Mouse (Mus musculus): ENCODE measurements around the gene Plxdc1. TPM values are rescaled to one million over a fixed set of nuclear protein-coding genes. Genes with fewer than 3 reads are reported as not detected.
"Not testable (repeated sequence)": the region's sequence is repeated elsewhere in the genome, so short reads cannot be mapped to it uniquely, and the experiment has no call there.

Gene Plxdc1
- polyA plus RNA-seq, 1 experiment from 2014 or later = 1.3 TPM

DNA sequence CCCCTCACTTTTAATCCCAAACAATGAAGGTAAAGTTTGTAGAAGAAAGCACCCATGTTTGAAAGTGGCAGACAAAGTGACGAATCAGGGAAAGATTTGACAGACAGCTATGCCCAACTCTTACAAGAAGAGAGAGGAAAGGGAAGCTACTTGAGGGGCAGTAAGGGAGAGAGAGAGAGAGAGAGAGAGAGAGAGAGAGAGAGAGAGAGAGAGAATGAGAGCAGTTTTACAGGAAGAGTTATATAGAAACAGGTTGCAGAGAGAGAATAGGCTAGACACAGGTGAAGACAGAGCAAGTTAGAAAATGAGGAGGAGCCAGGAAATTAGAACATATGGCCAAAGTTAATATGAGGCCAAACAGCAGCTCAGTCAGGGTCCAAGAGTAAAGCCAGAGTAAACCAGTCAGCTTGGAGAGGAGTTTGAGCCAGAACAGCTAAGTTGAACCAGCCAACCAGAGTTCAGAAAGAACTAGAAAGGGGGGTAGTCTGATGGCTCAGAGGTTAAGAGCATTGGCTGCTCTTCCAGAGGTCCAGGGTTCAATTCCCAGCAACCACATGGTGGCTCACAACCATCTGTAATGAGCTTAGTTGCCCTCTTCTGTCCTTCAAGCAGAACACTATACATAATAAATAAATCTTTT lies 33.8 kb downstream of the Plxdc1 start:
- Histone ChIP-seq H3K9me3 (no peaks in the 10 kb centered on the region), H3K36me3 (no peaks in the 10 kb centered on the region), H3K27ac (no peak overlapping the region), H3K4me3 (no peak overlapping the region), H3K4me1 (peaks cover 9% of the 10 kb centered on the region), H3K9ac (no peak overlapping the region), H3K27me3 (no peaks in the 10 kb centered on the region), H3K4me2 (no peak overlapping the region)
- WGBS = 81% methylated on average over 1 of the region's 1 CpGs
- no peak for ATAC-seq (ENCODE audit: borderline replicate concordance, extremely low read depth, low FRiP score, low TSS enrichment)

DNA sequence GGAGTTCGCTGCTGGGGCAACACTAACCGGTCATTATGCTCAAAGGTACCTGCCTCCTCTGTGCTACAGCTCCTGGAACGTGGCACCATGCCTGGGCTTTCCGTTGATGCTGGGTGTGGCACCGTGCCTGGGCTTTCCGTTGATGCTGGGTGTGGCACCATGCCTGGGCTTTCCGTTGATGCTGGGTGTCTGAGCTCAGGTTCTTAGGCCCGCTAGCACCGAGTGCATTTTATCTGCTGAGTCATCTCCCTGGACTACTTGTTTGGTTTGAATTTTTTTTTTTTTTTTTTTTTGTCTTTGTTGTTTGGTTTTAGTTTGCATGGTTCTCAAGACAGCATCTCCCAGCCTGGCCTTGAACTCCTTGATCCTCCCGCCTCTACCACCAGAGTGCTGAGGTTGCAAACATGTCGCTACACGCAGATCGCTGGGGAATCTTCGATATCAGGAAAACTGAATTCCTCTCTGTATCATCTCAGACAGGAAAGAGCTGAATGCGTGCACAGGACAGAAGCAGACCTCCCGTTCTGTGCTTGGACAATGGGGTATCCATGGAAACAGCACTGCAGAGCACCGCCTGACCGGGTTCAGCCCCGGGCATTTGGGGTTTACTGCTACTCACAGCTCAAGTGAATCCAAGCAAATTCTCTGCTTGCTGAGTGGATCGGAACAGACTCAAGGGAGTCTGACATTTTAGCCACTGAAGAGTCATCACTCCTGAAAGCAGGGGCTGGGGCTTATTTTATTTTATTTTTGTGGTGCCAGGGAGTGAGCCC lies 36.4 kb downstream of the Plxdc1 start:
- Histone ChIP-seq H3K4me3 (no peak overlapping the region), H3K9me3 (no peaks in the 10 kb centered on the region), H3K27me3 (no peaks in the 10 kb centered on the region), H3K9ac (no peak overlapping the region), H3K27ac (no peak overlapping the region), H3K4me1 (peaks cover 9% of the 10 kb centered on the region), H3K36me3 (no peaks in the 10 kb centered on the region), H3K4me2 (no peak overlapping the region)
- no peak for ATAC-seq (ENCODE audit: borderline replicate concordance, extremely low read depth, low FRiP score, low TSS enrichment)
- 56% methylated on average over 20 of the region's 20 CpGs for WGBS

DNA sequence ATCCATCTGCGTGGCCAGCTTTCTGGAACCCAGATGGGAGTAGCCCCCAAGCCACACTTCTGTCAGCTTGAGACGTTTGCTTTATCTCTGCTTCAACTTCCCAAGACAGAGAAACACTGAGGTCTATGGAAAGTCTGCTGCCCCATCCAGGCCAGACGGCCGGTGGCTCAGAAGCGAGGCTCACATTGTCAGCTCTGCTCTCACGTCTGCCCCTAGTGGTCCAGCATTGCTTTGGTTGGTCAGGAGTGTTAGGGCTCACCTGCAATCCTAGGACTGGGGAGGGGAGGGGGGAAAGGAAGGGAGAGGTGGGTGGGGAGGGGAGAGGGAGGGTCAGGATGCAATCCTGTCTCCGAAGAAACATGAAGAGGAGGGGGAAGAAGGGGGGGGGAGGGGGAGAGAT lies 38.8 kb downstream of the Plxdc1 start:
- 11% methylated on average over 7 of the region's 7 CpGs for WGBS
- no peaks in the 10 kb centered on the region for H3K4me1 ChIP-seq
- H3K9ac ChIP-seq = no peak overlapping the region
- H3K27me3 ChIP-seq = no peaks in the 10 kb centered on the region
- H3K4me2 ChIP-seq = no peak overlapping the region
- no peaks in the 10 kb centered on the region for H3K9me3 ChIP-seq
- no peak for ATAC-seq (ENCODE audit: borderline replicate concordance, extremely low read depth, low FRiP score, low TSS enrichment)
- no peak overlapping the region for H3K27ac ChIP-seq
- H3K36me3 ChIP-seq = no peaks in the 10 kb centered on the region
- H3K4me3 ChIP-seq = no peak overlapping the region

DNA sequence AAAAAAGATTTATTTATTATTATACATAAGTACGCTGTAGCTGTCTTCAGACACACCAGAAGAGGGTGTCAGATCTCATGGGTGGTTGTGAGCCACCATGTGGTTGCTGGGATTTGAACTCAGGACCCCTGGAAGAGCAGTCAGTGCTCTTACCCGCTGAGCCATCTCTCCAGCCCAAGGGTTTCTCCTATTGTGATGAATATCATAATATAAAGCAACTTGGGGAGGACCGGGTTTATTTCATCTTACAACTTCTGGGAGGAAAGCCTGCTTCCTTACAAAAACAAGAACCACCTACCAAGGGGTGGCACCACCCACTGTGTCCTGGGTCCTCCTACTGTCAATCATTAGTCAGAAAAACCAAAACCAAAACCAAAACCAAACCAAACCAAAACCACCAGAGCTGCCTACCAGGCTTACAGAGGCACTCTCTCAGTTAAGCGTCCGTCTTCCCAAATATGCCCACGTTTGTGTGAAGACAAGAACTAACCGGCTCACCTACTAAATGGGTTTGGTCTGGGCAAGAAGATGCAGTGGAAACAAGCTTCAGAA lies 40.4 kb downstream of the Plxdc1 start:
- ATAC-seq (ENCODE audit: borderline replicate concordance, extremely low read depth, low FRiP score, low TSS enrichment); H3K9ac ChIP-seq; H3K4me1 ChIP-seq; H3K36me3 ChIP-seq; H3K9me3 ChIP-seq; H3K4me2 ChIP-seq; H3K4me3 ChIP-seq; H3K27me3 ChIP-seq; H3K27ac ChIP-seq: not testable (repeated sequence)
- WGBS = 88% methylated on average over 7 of the region's 7 CpGs

DNA sequence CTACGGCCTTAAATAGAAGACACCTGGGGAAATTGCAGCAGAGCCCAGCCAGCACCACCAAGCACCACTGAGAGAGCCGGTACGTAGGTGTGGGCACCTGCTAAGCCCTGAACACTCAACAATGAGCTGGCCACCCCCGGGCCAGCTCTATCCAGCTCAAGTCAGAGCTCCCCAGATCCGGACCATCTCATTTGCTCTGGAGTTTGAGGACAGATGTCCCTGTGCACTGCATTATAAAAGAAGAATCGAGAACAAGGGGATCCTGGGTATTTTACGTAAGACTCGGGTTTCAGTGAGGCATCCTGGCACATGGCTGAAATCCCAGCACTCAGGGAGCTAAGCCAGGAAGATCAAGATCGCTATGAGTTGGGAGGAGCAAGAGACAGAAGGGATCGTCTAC lies 41.2 kb downstream of the Plxdc1 start:
- Histone ChIP-seq H3K4me1 (no peaks in the 10 kb centered on the region), H3K9ac (no peak overlapping the region), H3K4me2 (no peak overlapping the region), H3K9me3 (no peaks in the 10 kb centered on the region), H3K27me3 (no peaks in the 10 kb centered on the region), H3K36me3 (no peaks in the 10 kb centered on the region), H3K4me3 (no peak overlapping the region), H3K27ac (no peak overlapping the region)
- ATAC-seq (ENCODE audit: borderline replicate concordance, extremely low read depth, low FRiP score, low TSS enrichment) = no peak
- WGBS = 75% methylated on average over 10 of the region's 10 CpGs

DNA sequence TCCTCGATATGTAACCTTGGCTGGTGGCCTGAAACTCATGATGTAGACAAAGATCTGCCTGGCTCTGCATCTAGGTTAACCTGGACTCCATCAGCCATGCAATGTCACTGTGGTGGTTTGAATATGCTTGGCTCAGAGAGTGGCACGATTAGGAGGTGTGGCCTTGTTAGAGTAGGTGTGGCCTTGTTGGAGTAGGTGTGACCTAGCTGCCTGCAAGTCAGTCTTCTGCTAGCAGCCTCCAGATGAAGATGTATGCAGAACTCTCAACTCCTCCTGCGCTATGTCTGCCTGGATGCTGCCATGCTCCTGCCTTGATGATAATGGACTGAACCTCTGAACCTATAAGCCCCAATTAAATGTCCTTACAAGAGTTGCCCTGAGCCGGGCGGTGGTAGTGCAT lies 43.0 kb downstream of the Plxdc1 start:
- Histone ChIP-seq H3K9me3 (no peaks in the 10 kb centered on the region), H3K4me1 (no peaks in the 10 kb centered on the region), H3K27ac (no peak overlapping the region), H3K36me3 (no peaks in the 10 kb centered on the region), H3K9ac (no peak overlapping the region), H3K4me2 (no peak overlapping the region), H3K27me3 (no peaks in the 10 kb centered on the region), H3K4me3 (no peak overlapping the region)
- no peak for ATAC-seq (ENCODE audit: borderline replicate concordance, extremely low read depth, low FRiP score, low TSS enrichment)
- 74% methylated on average over 5 of the region's 5 CpGs for WGBS

DNA sequence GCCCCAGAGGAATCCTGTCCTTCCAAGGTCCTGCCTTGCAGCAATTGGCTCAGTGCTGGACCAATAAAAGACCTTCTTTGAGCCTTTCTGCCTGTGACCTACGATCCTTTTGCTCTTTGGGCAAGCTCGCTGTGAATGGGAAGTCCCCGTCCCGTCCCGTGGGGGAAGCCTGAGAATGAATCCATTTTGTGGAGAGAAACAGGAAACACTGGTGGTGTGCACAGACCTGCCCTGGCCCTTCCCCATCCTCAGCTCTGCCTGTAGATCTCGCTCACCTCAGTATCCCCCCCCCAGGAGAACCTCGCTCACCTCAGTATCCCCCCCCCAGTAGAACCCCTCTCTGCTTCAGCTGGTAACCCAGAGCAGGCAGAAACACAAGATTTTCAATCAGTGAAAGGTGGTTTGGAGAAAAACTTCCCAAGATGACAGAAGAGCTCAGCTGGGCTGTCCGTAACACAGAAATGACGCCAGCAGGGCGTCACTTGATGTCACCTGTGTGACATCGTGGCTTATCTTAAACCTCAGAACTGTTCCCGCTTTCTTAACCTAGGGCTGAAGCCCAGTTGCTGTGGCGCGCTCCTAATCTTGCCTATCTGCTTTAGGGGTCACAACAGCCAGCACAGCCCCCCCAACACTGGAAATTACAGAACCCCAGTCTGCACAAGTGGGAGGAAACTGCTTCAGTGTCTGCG lies 43.7 kb downstream of the Plxdc1 start:
- no peak overlapping the region for H3K27ac ChIP-seq
- no peak overlapping the region for H3K4me2 ChIP-seq
- no peak overlapping the region for H3K4me3 ChIP-seq
- ATAC-seq (ENCODE audit: borderline replicate concordance, extremely low read depth, low FRiP score, low TSS enrichment) = no peak
- H3K9me3 ChIP-seq = no peaks in the 10 kb centered on the region
- no peaks in the 10 kb centered on the region; the same call in 1 of the 2 replicates for H3K4me1 ChIP-seq
- 71% methylated on average over 15 of the region's 15 CpGs for WGBS
- no peaks in the 10 kb centered on the region for H3K36me3 ChIP-seq
- H3K27me3 ChIP-seq = no peaks in the 10 kb centered on the region
- no peak overlapping the region for H3K9ac ChIP-seq

DNA sequence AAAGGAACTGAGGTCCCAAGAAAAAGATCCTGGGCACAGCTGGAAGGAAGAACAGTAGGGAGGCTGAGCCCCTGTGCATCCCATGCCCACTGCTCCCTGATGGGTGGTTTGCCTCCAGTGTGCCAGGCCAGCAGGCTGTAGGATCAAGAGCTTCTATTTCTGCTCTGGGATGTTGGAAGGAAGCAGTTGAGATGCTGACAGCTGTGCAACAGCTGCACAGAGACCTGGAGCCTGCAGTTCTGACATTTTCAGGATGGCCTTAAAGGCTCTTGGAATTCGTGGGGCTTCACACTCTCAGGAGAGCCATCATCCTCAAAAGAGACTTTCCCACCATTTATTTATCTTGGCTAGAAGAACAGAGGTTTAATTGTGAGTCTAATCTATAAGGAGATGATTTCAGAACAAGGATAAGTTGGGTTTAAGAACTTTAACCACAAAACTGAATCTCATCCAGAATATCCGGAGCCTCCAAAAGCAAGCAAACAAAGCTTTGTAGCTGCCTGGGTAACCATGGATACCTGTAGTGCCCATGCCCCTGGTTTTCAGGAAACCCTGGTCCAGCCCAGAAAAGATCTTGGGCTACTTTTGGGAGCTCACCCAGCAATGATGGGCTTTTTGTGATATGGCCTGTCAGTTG lies 48.7 kb downstream of the Plxdc1 start:
- ATAC-seq (ENCODE audit: borderline replicate concordance, extremely low read depth, low FRiP score, low TSS enrichment) = no peak
- Histone ChIP-seq H3K27me3 (no peaks in the 10 kb centered on the region), H3K4me2 (no peak overlapping the region), H3K9ac (no peak overlapping the region), H3K27ac (no peak overlapping the region), H3K9me3 (no peaks in the 10 kb centered on the region), H3K4me1 (no peaks in the 10 kb centered on the region; the same call in 1 of the 2 replicates), H3K36me3 (no peaks in the 10 kb centered on the region), H3K4me3 (no peak overlapping the region)
- WGBS = 31% methylated on average over 2 of the region's 2 CpGs

DNA sequence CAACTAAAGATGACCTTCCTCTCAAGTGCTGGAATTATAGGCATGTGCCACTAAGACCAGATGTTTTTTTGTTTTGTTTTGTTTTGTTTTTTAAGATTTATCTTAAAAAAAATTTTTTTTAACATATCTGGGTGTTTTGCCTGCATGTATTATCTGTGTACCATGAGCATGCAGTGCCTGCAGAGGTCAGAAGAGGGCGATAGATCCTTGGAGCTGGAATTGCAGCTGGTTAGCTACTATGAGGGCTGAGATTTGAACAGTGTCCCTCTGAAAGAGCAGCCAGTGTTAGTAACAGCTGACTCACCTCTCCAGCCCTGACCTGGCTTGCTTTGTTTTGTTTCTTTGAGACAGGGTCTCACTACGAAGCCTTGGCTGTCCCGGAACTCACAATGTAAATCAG lies 49.5 kb downstream of the Plxdc1 start:
- Histone ChIP-seq H3K4me2 (no peak overlapping the region), H3K9ac (no peak overlapping the region), H3K4me1 (no peaks in the 10 kb centered on the region; the same call in 1 of the 2 replicates), H3K27ac (no peak overlapping the region), H3K9me3 (no peaks in the 10 kb centered on the region), H3K4me3 (no peak overlapping the region), H3K36me3 (no peaks in the 10 kb centered on the region), H3K27me3 (no peaks in the 10 kb centered on the region)
- no peak for ATAC-seq (ENCODE audit: borderline replicate concordance, extremely low read depth, low FRiP score, low TSS enrichment)
- WGBS = 37% methylated on average over 3 of the region's 3 CpGs

DNA sequence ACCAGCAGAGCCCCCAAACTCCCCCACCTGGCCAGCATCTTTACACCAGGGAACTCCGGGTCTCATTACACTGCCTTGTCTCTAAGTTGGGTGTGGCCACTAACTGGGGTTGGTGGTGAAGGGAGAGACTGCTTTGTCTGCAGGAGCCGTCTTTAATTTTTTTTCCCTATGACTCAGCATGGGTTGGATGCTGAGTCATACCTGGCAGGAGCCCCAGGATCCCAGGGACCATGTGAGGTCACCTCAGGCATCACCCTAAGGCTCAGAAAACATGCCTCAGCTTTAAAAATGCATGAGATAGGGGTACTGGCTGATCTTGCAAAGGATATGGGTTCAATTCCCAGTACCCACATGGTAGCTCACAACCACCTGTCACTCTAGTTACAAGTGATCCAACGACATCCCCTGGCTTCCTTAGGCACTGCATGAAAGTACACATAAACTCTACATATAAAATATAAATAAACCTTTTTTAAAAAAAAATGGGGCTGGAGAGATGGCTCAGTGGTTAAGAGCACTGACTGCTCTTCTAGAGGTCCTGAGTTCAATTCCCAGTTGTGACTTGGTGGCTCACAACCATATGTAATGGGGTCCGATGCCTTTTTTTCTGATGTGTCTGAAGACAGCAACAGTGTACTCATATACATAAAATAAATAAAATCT lies 50.2 kb downstream of the Plxdc1 start:
- Histone ChIP-seq H3K9ac (no peak overlapping the region), H3K27me3 (no peaks in the 10 kb centered on the region), H3K36me3 (no peaks in the 10 kb centered on the region), H3K9me3 (no peaks in the 10 kb centered on the region), H3K4me1 (no peaks in the 10 kb centered on the region; the same call in 1 of the 2 replicates), H3K27ac (no peak overlapping the region), H3K4me3 (no peak overlapping the region), H3K4me2 (no peak overlapping the region)
- 46% methylated on average over 4 of the region's 4 CpGs for WGBS
- ATAC-seq (ENCODE audit: borderline replicate concordance, extremely low read depth, low FRiP score, low TSS enrichment) = no peak

DNA sequence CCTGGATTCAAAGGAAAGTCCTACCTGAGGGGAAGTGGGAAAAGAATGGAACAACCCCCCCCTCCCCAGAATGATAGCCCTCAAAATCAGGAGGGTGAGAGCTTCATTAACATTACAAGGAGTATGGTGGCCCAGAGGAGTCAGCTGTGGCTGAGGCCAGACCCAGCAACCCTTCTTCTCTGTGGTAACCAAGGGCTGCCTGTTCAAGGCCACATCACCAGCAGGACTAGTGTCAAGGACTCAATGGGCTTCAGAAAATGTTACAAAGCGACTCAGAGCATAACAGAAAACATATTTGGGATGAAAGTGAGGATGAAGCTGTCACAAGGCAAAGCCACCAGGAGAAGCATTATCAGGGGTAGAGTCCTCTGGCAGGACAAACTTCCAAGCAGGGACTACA lies 52.7 kb downstream of the Plxdc1 start:
- WGBS = 63% methylated on average over 1 of the region's 1 CpGs
- no peak for ATAC-seq (ENCODE audit: borderline replicate concordance, extremely low read depth, low FRiP score, low TSS enrichment)
- no peak overlapping the region for H3K9ac ChIP-seq

More for the DNA sequence above, 52.7 kb downstream of the Plxdc1 start:
- H3K27me3 ChIP-seq = no peaks in the 10 kb centered on the region
- no peak overlapping the region for H3K27ac ChIP-seq
- no peaks in the 10 kb centered on the region; the same call in 1 of the 2 replicates for H3K4me1 ChIP-seq
- H3K36me3 ChIP-seq = no peaks in the 10 kb centered on the region
- H3K4me2 ChIP-seq = no peak overlapping the region
- no peaks in the 10 kb centered on the region for H3K9me3 ChIP-seq
- no peak overlapping the region for H3K4me3 ChIP-seq
